Comparison of ENCODE assay signal across 26 mouse cellular contexts in genomic region chr12:9298848-9299655, GRCm38 (mm10).
DNase-seq lines count a peak whose midpoint lies in the region; ATAC-seq and TF ChIP-seq lines count a peak whose summit lies in the region.
"Had no signal": no experiment of that assay in that cellular context is flagged by ENCODE, and none has a peak within 500 bp of the region (broad histone marks: within the 10 kb centered on the region; RNA-seq: fewer than 3 reads in every experiment).

No protein-coding gene starts in this region.

- H3K4me2 ChIP-seq in hindbrain, embryonic 11.5 days (replicated peaks; ENCODE audit: low read depth, low read length): no peak overlapping the region
- H3K4me2 ChIP-seq in hindbrain, embryonic 16.5 days (ENCODE audit: low read length): no peak overlapping the region
- H3K4me2 ChIP-seq in intestine, embryonic 15.5 days (replicated peaks): no peak overlapping the region
- H3K4me2 ChIP-seq in myocyte (ENCODE audit: low read depth): peak overlapping the region; percentile 28
- H3K4me2 ChIP-seq: embryonic facial prominence, embryonic 12.5 days; forebrain, embryonic 13.5 days; heart, embryonic 13.5 days; hindbrain, embryonic 15.5 days; midbrain, embryonic 12.5 days had no signal

- 56% methylated on average over 5 of the region's 5 CpGs for WGBS in hindbrain, embryonic 11.5 days
- WGBS in hindbrain, embryonic 16.5 days: 74% methylated on average over 5 of the region's 5 CpGs
- WGBS in intestine, embryonic 15.5 days: 59% methylated on average over 5 of the region's 5 CpGs
- 61% methylated on average over 5 of the region's 5 CpGs for WGBS in lung, adult 2 months

- H3K9me3 ChIP-seq in hindbrain, embryonic 11.5 days (ENCODE audit: control insufficient read depth, low read length): no peaks in the 10 kb centered on the region
- H3K9me3 ChIP-seq in hindbrain, embryonic 16.5 days (ENCODE audit: control insufficient read depth, low read length): no peaks in the 10 kb centered on the region
- no peaks in the 10 kb centered on the region for H3K9me3 ChIP-seq in intestine, embryonic 15.5 days
- H3K9me3 ChIP-seq: embryonic facial prominence, embryonic 12.5 days; forebrain, embryonic 13.5 days; heart, embryonic 13.5 days; hindbrain, embryonic 15.5 days; midbrain, embryonic 12.5 days had no signal

- no peak overlapping the region for H3K27ac ChIP-seq in hindbrain, embryonic 11.5 days (ENCODE audit: low read depth, low read length)
- H3K27ac ChIP-seq in hindbrain, embryonic 16.5 days (ENCODE audit: low read depth, low read length): no peak overlapping the region
- no peak overlapping the region for H3K27ac ChIP-seq in intestine, embryonic 15.5 days
- H3K27ac ChIP-seq: forebrain, embryonic 13.5 days; heart, embryonic 13.5 days; hindbrain, embryonic 15.5 days; midbrain, embryonic 12.5 days had no signal

- H3K36me3 ChIP-seq in hindbrain, embryonic 11.5 days (ENCODE audit: control insufficient read depth, insufficient read depth, low read length): no peaks in the 10 kb centered on the region
- no peaks in the 10 kb centered on the region for H3K36me3 ChIP-seq in hindbrain, embryonic 16.5 days (ENCODE audit: control insufficient read depth, insufficient read depth, low read length)
- no peaks in the 10 kb centered on the region for H3K36me3 ChIP-seq in intestine, embryonic 15.5 days
- no peaks in the 10 kb centered on the region for H3K36me3 ChIP-seq in myocyte (ENCODE audit: control insufficient read depth, insufficient read depth)
- H3K36me3 ChIP-seq: embryonic facial prominence, embryonic 12.5 days; heart, embryonic 13.5 days; hindbrain, embryonic 15.5 days; midbrain, embryonic 12.5 days had no signal

- H3K79me2 ChIP-seq in myocyte (ENCODE audit: control insufficient read depth, insufficient read depth): no peaks in the 10 kb centered on the region

- no peak overlapping the region for H3K4me3 ChIP-seq in hindbrain, embryonic 11.5 days (ENCODE audit: low read depth, low read length)
- H3K4me3 ChIP-seq in hindbrain, embryonic 16.5 days (ENCODE audit: low read length): no peak overlapping the region
- no peak overlapping the region for H3K4me3 ChIP-seq in intestine, embryonic 15.5 days (replicated peaks)
- H3K4me3 ChIP-seq in myocyte: no peak overlapping the region
- H3K4me3 ChIP-seq in lung, adult 2 months (replicated peaks; ENCODE audit: extremely low read depth, low read depth, low read length): no peak overlapping the region
- H3K4me3 ChIP-seq: embryonic facial prominence, embryonic 12.5 days; erythroblast, embryonic 14.5 days; forebrain, embryonic 13.5 days; heart, embryonic 13.5 days; hindbrain, embryonic 15.5 days; midbrain, embryonic 12.5 days had no signal

- no peaks in the 10 kb centered on the region for H3K4me1 ChIP-seq in hindbrain, embryonic 11.5 days (replicated peaks; ENCODE audit: control insufficient read depth, insufficient read depth, low read length)
- H3K4me1 ChIP-seq in hindbrain, embryonic 16.5 days (ENCODE audit: control insufficient read depth, insufficient read depth, low read depth, low read length): no peaks in the 10 kb centered on the region
- H3K4me1 ChIP-seq in intestine, embryonic 15.5 days (replicated peaks): no peaks in the 10 kb centered on the region
- no peaks in the 10 kb centered on the region for H3K4me1 ChIP-seq in lung, adult 2 months (ENCODE audit: control insufficient read depth, insufficient read depth, low read length)
- H3K4me1 ChIP-seq: embryonic facial prominence, embryonic 12.5 days; forebrain, embryonic 13.5 days; hindbrain, embryonic 15.5 days; midbrain, embryonic 12.5 days had no signal

- TF ChIP-seq CTCF in lung, adult 2 months (IDR thresholded peaks at IDR 0.05; ENCODE audit: insufficient read depth, low read length): no peak

- no peak overlapping the region for H3ac ChIP-seq in myocyte (ENCODE audit: control insufficient read depth, insufficient read length)

- no peak for TF ChIP-seq POLR2A in myocyte (IDR thresholded peaks at IDR 0.05; ENCODE audit: insufficient read length, low read depth)
- TF ChIP-seq POLR2A in lung, adult 2 months (IDR thresholded peaks at IDR 0.05; ENCODE audit: borderline replicate concordance, extremely low read depth, low read depth, low read length): no peak

- no peak overlapping the region for H3K9ac ChIP-seq in hindbrain, embryonic 11.5 days (ENCODE audit: low read depth, low read length)
- H3K9ac ChIP-seq in hindbrain, embryonic 16.5 days (ENCODE audit: low read depth, low read length): no peak overlapping the region
- H3K9ac ChIP-seq in intestine, embryonic 15.5 days: no peak overlapping the region
- H3K9ac ChIP-seq: embryonic facial prominence, embryonic 12.5 days; forebrain, embryonic 13.5 days; heart, embryonic 13.5 days; hindbrain, embryonic 15.5 days; liver, postnatal 0 days; midbrain, embryonic 12.5 days had no signal

- ATAC-seq in hindbrain, embryonic 11.5 days (ENCODE audit: low FRiP score): no peak
- no peak for ATAC-seq in hindbrain, embryonic 16.5 days
- ATAC-seq in intestine, embryonic 15.5 days: peak; percentile 89
- ATAC-seq in CD4-positive, CD25-positive, alpha-beta regulatory T cell, adult 4 months: no peak
- ATAC-seq: forebrain, embryonic 13.5 days; liver, postnatal 0 days had no signal

- no peaks in the 10 kb centered on the region for H3K27me3 ChIP-seq in hindbrain, embryonic 11.5 days (ENCODE audit: control insufficient read depth, insufficient read depth, low read length)
- H3K27me3 ChIP-seq in hindbrain, embryonic 16.5 days (replicated peaks; ENCODE audit: control insufficient read depth, insufficient read depth, low read length): no peaks in the 10 kb centered on the region
- no peaks in the 10 kb centered on the region for H3K27me3 ChIP-seq in intestine, embryonic 15.5 days (replicated peaks)
- no peaks in the 10 kb centered on the region for H3K27me3 ChIP-seq in myocyte (ENCODE audit: control insufficient read depth, insufficient read depth, insufficient read length)
- H3K27me3 ChIP-seq: embryonic facial prominence, embryonic 12.5 days; forebrain, embryonic 13.5 days; heart, embryonic 13.5 days; hindbrain, embryonic 15.5 days; midbrain, embryonic 12.5 days had no signal

- peak; percentile 2 for DNase-seq in hindbrain, embryonic 11.5 days (ENCODE audit: low spot score)
- DNase-seq in embryo, embryonic 11 days: peak; percentile 28
- DNase-seq in urinary bladder, postnatal 25 days (ENCODE audit: low spot score): no peak
- no peak for DNase-seq in lung, adult 2 months
- DNase-seq: adrenal gland, adult 2 months; cerebellum, adult 11-12 months; cerebellum, postnatal 10 days; gastrocnemius, postnatal 10 days; heart, postnatal 4 days; kidney, adult 18-20 months; kidney, postnatal 10 days; left cerebral cortex, postnatal 4 days; liver, postnatal 0 days; lung, postnatal 10 days; right cerebral cortex, postnatal 14 days; spleen, adult 18-20 months had no signal

TF ChIP-seq in myocyte, 11 proteins besides CTCF, POLR2A, EP300 and RAD21:
- TF ChIP-seq MYOD1 (IDR thresholded peaks at IDR 0.05; ENCODE audit: control insufficient read depth in 1 of 3, insufficient read length in 2 of 3, low read depth in 2 of 3): no peak
- no peak for TF ChIP-seq TCF3 (IDR thresholded peaks at IDR 0.05; ENCODE audit: insufficient read length, low read depth)
- TF ChIP-seq POLR2AphosphoS2 (IDR thresholded peaks at IDR 0.05; ENCODE audit: insufficient read length, low read depth): no peak
- no peak for TF ChIP-seq CEBPB (IDR thresholded peaks at IDR 0.05; ENCODE audit: insufficient read depth, poor library complexity, severe bottlenecking)

Comparison
In these comparisons a context has a peak if more than half of its experiments do, and no peak if none do; other contexts are left out.
1. DNase-seq: peak in hindbrain, embryonic 11.5 days (single experiment) and embryo, embryonic 11 days (single experiment); none in urinary bladder, postnatal 25 days (single experiment) and lung, adult 2 months (single experiment).